Mouse (Mus musculus): ENCODE data around the gene 1810013L24Rik.

DNA sequence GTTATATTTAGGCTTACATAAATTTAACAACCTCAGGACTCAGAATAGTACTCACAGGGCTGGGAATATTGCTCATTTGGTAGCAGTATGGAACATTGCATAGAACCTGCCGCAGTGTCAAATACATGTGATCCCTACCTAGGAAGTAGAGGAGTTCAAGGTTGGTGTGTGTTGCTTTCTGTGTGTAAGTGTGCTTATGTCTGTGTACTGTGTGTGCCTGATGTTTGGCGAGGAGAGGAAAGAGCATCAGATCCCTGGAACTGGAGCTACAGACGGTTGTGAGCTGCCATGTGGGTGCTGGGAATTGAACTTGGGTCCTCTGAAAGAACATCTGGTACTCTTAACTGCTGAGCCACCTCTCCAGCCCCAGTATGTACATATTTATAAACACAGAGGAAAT, 38.6 kb downstream of the 1810013L24Rik start:
- TF ChIP-seq E2F4 (IDR thresholded peaks at IDR 0.05; ENCODE audit: insufficient read depth) (no peak), POLR2A (IDR thresholded peaks at IDR 0.05; ENCODE audit: insufficient read length, low read depth) (no peak), TCF12 (IDR thresholded peaks at IDR 0.05; ENCODE audit: insufficient read depth, poor library complexity, severe bottlenecking) (no peak), SRF (IDR thresholded peaks at IDR 0.05; ENCODE audit: control insufficient read depth, insufficient read length, low read depth) (no peak), MAX (IDR thresholded peaks at IDR 0.05; ENCODE audit: low read depth) (no peak), MYOG (IDR thresholded peaks at IDR 0.05; ENCODE audit: control insufficient read depth in 1 of 3, insufficient read depth in 1 of 3, insufficient read length in 2 of 3, low read depth in 2 of 3) (no peak), MYOD1 (IDR thresholded peaks at IDR 0.05; ENCODE audit: control insufficient read depth in 1 of 3, insufficient read length in 2 of 3, low read depth in 2 of 3) (no peak), USF1 (IDR thresholded peaks at IDR 0.05; ENCODE audit: low read depth) (no peak), CEBPB (IDR thresholded peaks at IDR 0.05; ENCODE audit: insufficient read depth, poor library complexity, severe bottlenecking) (no peak)
